Mouse (Mus musculus) frontal cortex, postnatal 14 days (tissue): ENCODE measurements around the gene Otub2.
"Not testable (repeated sequence)": the region's sequence is repeated elsewhere in the genome, so short reads cannot be mapped to it uniquely, and the experiment has no call there.

Experiments
- DNase-seq, 2 experiments: peaks; one replicate each; pipeline ENCODE4 v3.0.0; 2022; ENCODE audit warnings: low spot score in 2 of 2

Otub2 gene

DNA sequence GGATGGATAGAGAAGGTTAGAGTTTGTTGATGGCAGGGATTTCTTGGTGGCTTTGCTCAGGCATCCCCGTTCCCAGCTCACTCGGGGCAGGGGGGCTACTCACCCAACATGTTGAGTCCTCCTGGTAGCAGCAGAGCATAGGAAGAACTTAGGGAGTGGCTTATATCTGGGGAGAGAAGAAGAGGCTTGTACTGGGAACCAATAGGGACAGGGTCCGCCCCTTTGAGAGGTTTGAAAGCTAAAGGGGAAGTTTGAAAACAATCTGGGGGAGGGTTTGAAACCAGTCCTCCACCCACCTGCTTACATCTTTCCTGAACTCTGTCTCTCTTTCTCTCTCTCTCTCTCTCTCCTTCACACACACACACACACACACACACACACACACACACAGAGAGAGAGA is 55.0 kb downstream of the Otub2 start, which contains the start of gene Ifi27l2a:
Gene Ifi27l2a, minus strand, starts transcription at position 157 of the 400 bp plus-strand sequence.
- no peak for DNase-seq

- DNase-seq, result not testable (repeated sequence)
Measured at GRCm38 (mm10) chr12:103444261-103444660, 55.8 kb downstream of the Otub2 start.

- no peak for DNase-seq
Measured at GRCm38 (mm10) chr12:103445060-103445459, 56.6 kb downstream of the Otub2 start.

DNA sequence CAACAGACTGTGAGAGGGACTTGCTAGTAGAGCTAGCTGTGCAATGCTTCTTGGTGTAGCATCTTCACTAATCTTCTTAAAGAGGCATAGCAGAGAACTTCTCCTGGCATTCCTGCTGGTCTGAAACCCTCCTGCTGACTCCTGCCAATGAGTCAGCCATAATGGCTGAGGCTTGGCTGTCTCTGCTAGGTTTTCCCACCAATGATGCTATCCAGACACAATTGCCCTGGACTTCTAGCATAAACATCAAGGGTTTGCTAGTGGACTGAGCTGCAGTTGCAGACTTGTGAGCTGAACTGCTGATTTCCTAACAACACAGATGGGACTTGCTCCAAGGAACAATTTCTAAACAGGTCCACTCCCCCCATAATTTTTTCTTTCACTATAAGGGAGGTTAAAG is 64.9 kb downstream of the Otub2 start:
- DNase-seq, result no peak
